9 mouse cellular contexts compared by ENCODE assay signal in the genomic region with DNA sequence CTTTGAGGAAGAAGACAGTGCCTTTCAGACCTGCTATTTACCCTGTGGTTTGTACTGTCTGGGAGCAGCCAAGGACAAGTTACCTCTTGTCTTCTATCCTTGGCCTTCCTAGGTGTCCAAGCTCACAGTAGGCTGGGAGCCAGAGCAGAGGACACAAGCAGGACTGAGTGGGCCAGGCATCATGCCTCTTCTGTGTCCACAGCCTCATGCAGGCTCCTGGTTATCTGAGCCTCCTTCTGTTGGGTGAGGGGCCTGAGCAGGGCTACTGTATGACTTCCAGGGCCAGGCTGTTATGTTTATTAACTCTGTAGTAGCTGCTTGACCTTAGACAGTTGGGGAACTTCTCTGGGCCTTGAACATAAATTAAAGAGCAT.
A peak's percentile ranks its signal among the peaks of the same experiment; 100 is the strongest.
DNase-seq lines count a peak whose midpoint lies in the region; ATAC-seq and TF ChIP-seq lines count a peak whose summit lies in the region.
"Had no signal": no experiment of that assay in that cellular context is flagged by ENCODE, and none has a peak within 500 bp of the region (broad histone marks: within the 10 kb centered on the region; RNA-seq: fewer than 3 reads in every experiment).

No protein-coding gene starts in this region.

- peak overlapping the region; percentile 87 for H3K27ac ChIP-seq in heart, embryonic 10.5 days
- peak overlapping the region; percentile 64 for H3K27ac ChIP-seq in lung, embryonic 15.5 days
- no peak overlapping the region for H3K27ac ChIP-seq in lung, postnatal 0 days (ENCODE audit: low read length)
- peak overlapping the region; percentile 69 for H3K27ac ChIP-seq in limb, embryonic 15.5 days
- H3K27ac ChIP-seq in stomach, embryonic 14.5 days (ENCODE audit: low read length), result peak overlapping the region; percentile 44

- no peak overlapping the region for H3K4me3 ChIP-seq in heart, embryonic 10.5 days
- no peak overlapping the region for H3K4me3 ChIP-seq in lung, embryonic 15.5 days
- no peak overlapping the region for H3K4me3 ChIP-seq in lung, postnatal 0 days (ENCODE audit: low read depth, low read length)
- no peak overlapping the region for H3K4me3 ChIP-seq in limb, embryonic 15.5 days
- no peak overlapping the region for H3K4me3 ChIP-seq in stomach, embryonic 14.5 days (ENCODE audit: low read depth, low read length)

- TF ChIP-seq CTCF in lung, postnatal 0 days (IDR thresholded peaks at IDR 0.05), result no peak

- H3K36me3 ChIP-seq in heart, embryonic 10.5 days, result peaks cover 32% of the 10 kb centered on the region
- no peaks in the 10 kb centered on the region for H3K36me3 ChIP-seq in lung, embryonic 15.5 days
- H3K36me3 ChIP-seq in lung, postnatal 0 days (ENCODE audit: insufficient read depth, low read length), result peaks cover 8% of the 10 kb centered on the region; the same call in 1 of the 2 replicates
- H3K36me3 ChIP-seq in limb, embryonic 15.5 days, result peaks cover 39% of the 10 kb centered on the region
- peaks cover 15% of the 10 kb centered on the region for H3K36me3 ChIP-seq in stomach, embryonic 14.5 days (ENCODE audit: control insufficient read depth, insufficient read depth, low read length)

- no peaks in the 10 kb centered on the region for H3K9me3 ChIP-seq in heart, embryonic 10.5 days
- no peaks in the 10 kb centered on the region for H3K9me3 ChIP-seq in lung, embryonic 15.5 days
- H3K9me3 ChIP-seq in lung, postnatal 0 days (ENCODE audit: low read length), result no peaks in the 10 kb centered on the region
- H3K9me3 ChIP-seq in limb, embryonic 15.5 days, result no peaks in the 10 kb centered on the region
- H3K9me3 ChIP-seq in stomach, embryonic 14.5 days (ENCODE audit: control insufficient read depth, low read depth, low read length), result no peaks in the 10 kb centered on the region

- H3K4me2 ChIP-seq in lung, embryonic 15.5 days, result no peak overlapping the region
- no peak overlapping the region for H3K4me2 ChIP-seq in lung, postnatal 0 days (replicated peaks; ENCODE audit: low read depth, low read length)
- no peak overlapping the region for H3K4me2 ChIP-seq in limb, embryonic 15.5 days
- H3K4me2 ChIP-seq in stomach, embryonic 14.5 days (replicated peaks; ENCODE audit: low read depth, low read length), result no peak overlapping the region

- no peak for ATAC-seq in lung, embryonic 15.5 days (ENCODE audit: borderline replicate concordance, extremely low read depth, low FRiP score, low TSS enrichment)
- ATAC-seq in lung, postnatal 0 days, result no peak
- ATAC-seq in limb, embryonic 15.5 days (ENCODE audit: insufficient number of reproducible peaks, low FRiP score, low TSS enrichment, low read depth), result no peak
- ATAC-seq in stomach, embryonic 14.5 days (ENCODE audit: insufficient number of reproducible peaks, insufficient read depth, low FRiP score, low read depth), result no peak

- no peaks in the 10 kb centered on the region for H3K27me3 ChIP-seq in heart, embryonic 10.5 days (ENCODE audit: insufficient read depth, poor library complexity, severe bottlenecking)
- no peaks in the 10 kb centered on the region for H3K27me3 ChIP-seq in lung, embryonic 15.5 days
- no peaks in the 10 kb centered on the region for H3K27me3 ChIP-seq in lung, postnatal 0 days (replicated peaks; ENCODE audit: insufficient read depth, low read length)
- H3K27me3 ChIP-seq in limb, embryonic 15.5 days, result no peaks in the 10 kb centered on the region
- no peaks in the 10 kb centered on the region for H3K27me3 ChIP-seq in stomach, embryonic 14.5 days (ENCODE audit: control insufficient read depth, insufficient read depth, low read length)

- H3K4me1 ChIP-seq in heart, embryonic 10.5 days, result peaks cover 75% of the 10 kb centered on the region
- H3K4me1 ChIP-seq in lung, embryonic 15.5 days, result peaks cover 39% of the 10 kb centered on the region
- peaks cover 25% of the 10 kb centered on the region for H3K4me1 ChIP-seq in lung, postnatal 0 days (ENCODE audit: insufficient read depth, low read depth, low read length)
- peaks cover 57% of the 10 kb centered on the region for H3K4me1 ChIP-seq in limb, embryonic 15.5 days
- peaks cover 25% of the 10 kb centered on the region for H3K4me1 ChIP-seq in stomach, embryonic 14.5 days (ENCODE audit: control insufficient read depth, insufficient read depth, low read length)

- intact Hi-C loops in heart, postnatal 36 days (cut with DNase I), result no loop called here

- peak; percentile 85 for DNase-seq in heart, embryonic 10.5 days (ENCODE audit: low spot score)
- no peak for DNase-seq in heart, postnatal 36 days
- no peak for DNase-seq in lung, postnatal 0 days (ENCODE audit: low spot score)
- DNase-seq in frontal cortex, adult 2 months (ENCODE audit: extremely low spot score in 1 of 2, low spot score in 1 of 2), result no peak
- no peak for DNase-seq in thymus, postnatal 36 days
- DNase-seq: cerebellum, adult 11 months had no signal

- no peak overlapping the region for H3K9ac ChIP-seq in lung, embryonic 15.5 days
- H3K9ac ChIP-seq in lung, postnatal 0 days (replicated peaks; ENCODE audit: low read depth), result no peak overlapping the region
- H3K9ac ChIP-seq in limb, embryonic 15.5 days, result no peak overlapping the region
- H3K9ac ChIP-seq in stomach, embryonic 14.5 days (replicated peaks; ENCODE audit: low read depth, low read length), result no peak overlapping the region; the same call in 1 of the 2 replicates

- no peak for TF ChIP-seq EP300 in lung, postnatal 0 days (IDR thresholded peaks at IDR 0.05)
